ENCODE assay signal across 10 mouse cellular contexts in the genomic region with DNA sequence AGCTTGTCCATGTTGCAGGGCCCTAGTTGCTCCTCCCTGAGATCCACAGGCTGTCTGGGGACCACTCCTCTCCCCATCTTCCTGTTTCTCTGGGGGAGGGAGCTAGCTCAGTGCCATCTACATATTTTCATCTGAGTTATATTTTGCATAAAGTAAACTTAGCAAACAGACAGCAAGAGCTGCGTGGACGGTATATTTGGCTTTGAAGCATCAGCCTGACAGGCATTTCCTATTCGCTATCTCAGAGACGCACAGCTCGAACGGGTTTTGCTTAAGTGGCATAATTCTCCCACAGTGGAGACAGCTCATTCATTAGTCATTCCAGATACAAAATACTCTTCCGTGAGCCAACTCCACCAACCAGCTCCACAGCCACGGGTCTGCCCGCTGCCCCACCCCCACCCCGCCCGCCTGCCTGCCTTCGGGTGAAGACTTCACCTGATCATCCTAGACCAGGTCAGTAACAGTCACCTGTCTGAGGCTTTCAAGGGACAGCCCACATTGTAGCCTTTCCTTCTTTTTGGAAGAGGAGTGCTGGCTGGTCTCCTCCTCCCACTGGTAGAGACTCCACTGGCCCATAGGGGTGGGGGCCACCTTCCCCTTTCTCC.
DNase-seq lines count a peak whose midpoint lies in the region; ATAC-seq and TF ChIP-seq lines count a peak whose summit lies in the region.
"Had no signal": no experiment of that assay in that cellular context is flagged by ENCODE, and none has a peak within 500 bp of the region (broad histone marks: within the 10 kb centered on the region; RNA-seq: fewer than 3 reads in every experiment).

No protein-coding gene starts in this region.

- H3K9ac ChIP-seq in midbrain, embryonic 13.5 days (replicated peaks): no peak overlapping the region
- no peak overlapping the region for H3K9ac ChIP-seq in midbrain, embryonic 11.5 days (ENCODE audit: low read length)

- no peak for TF ChIP-seq POLR2A in brain, embryonic 14.5 days (IDR thresholded peaks at IDR 0.05; ENCODE audit: borderline replicate concordance, extremely low read depth, insufficient read depth, insufficient read length, poor library complexity, severe bottlenecking)

- peaks cover 9% of the 10 kb centered on the region; the same call in 1 of the 2 replicates for H3K27me3 ChIP-seq in midbrain, embryonic 13.5 days
- no peaks in the 10 kb centered on the region for H3K27me3 ChIP-seq in midbrain, embryonic 11.5 days (ENCODE audit: control insufficient read depth, insufficient read depth, low read length)

- no peak overlapping the region for H3K4me2 ChIP-seq in midbrain, embryonic 13.5 days (replicated peaks)
- no peak overlapping the region for H3K4me2 ChIP-seq in midbrain, embryonic 11.5 days

- peaks cover 13% of the 10 kb centered on the region for H3K4me1 ChIP-seq in midbrain, embryonic 13.5 days (replicated peaks)
- H3K4me1 ChIP-seq in midbrain, embryonic 11.5 days (ENCODE audit: control insufficient read depth, insufficient read depth, low read length): peaks cover 3% of the 10 kb centered on the region

- DNase-seq in midbrain, embryonic 11.5 days (ENCODE audit: low spot score, missing footprints): no peak
- DNase-seq in brain, embryonic 14.5 days (ENCODE audit: low read depth): peak; percentile 30
- peak; percentile 40 to 69 for DNase-seq in right cerebral cortex, postnatal 36 days (ENCODE audit: low spot score in 2 of 2)
- DNase-seq in cerebellum, adult 18-20 months: no peak
- no peak for DNase-seq in kidney, adult 9 months
- DNase-seq: embryo, embryonic 11 days; heart, adult 11 months; lung, adult 18-20 months had no signal

- ATAC-seq in midbrain, embryonic 13.5 days: 0 out of 2 replicates have a peak, but pooled peaks have one; percentile 51
- no peak for ATAC-seq in midbrain, embryonic 11.5 days (ENCODE audit: low FRiP score)
- peak; percentile 33; the same call in 1 of the 2 replicates for ATAC-seq in granulocyte monocyte progenitor cell, adult 5-6 weeks (replicated peaks; ENCODE audit: poor library complexity, severe bottlenecking)

- no peaks in the 10 kb centered on the region for H3K9me3 ChIP-seq in midbrain, embryonic 13.5 days
- no peaks in the 10 kb centered on the region for H3K9me3 ChIP-seq in midbrain, embryonic 11.5 days (ENCODE audit: control insufficient read depth, low read length)

- 59% methylated on average over 12 of the region's 12 CpGs for WGBS in midbrain, embryonic 13.5 days
- WGBS in midbrain, embryonic 11.5 days: 79% methylated on average over 12 of the region's 12 CpGs

- H3K27ac ChIP-seq in midbrain, embryonic 13.5 days: no peak overlapping the region
- no peak overlapping the region for H3K27ac ChIP-seq in midbrain, embryonic 11.5 days (ENCODE audit: low read depth, low read length)

- H3K36me3 ChIP-seq in midbrain, embryonic 13.5 days: no peaks in the 10 kb centered on the region
- H3K36me3 ChIP-seq in midbrain, embryonic 11.5 days (ENCODE audit: control insufficient read depth, insufficient read depth, low read length): no peaks in the 10 kb centered on the region

- no peak for TF ChIP-seq CTCF in brain, embryonic 14.5 days (IDR thresholded peaks at IDR 0.05; ENCODE audit: borderline replicate concordance, extremely low read depth, insufficient read depth, insufficient read length)

- no peak overlapping the region for H3K4me3 ChIP-seq in midbrain, embryonic 13.5 days (replicated peaks)
- H3K4me3 ChIP-seq in midbrain, embryonic 11.5 days (ENCODE audit: low read depth, low read length): no peak overlapping the region

Comparison
In these comparisons a context has a peak if more than half of its experiments do, and no peak if none do; other contexts are left out.
1. DNase-seq: peak in brain, embryonic 14.5 days (single experiment) and right cerebral cortex, postnatal 36 days (2 of 2); none in midbrain, embryonic 11.5 days (single experiment), cerebellum, adult 18-20 months (0 of 2) and kidney, adult 9 months (single experiment).